Mouse (Mus musculus) stomach, embryonic 15.5 days (tissue): ENCODE data around the gene Gtf3c5. TPM values are rescaled to one million over a fixed set of nuclear protein-coding genes. Genes with fewer than 3 reads are reported as not detected.

Source experiments
- ATAC-seq: fragments of 200-750 bp; cut with Nextera tagmentation; 2 replicates; pipeline ENCODE4 v1.8.0; 2017; ENCODE audit warnings: low read depth, moderate number of reproducible peaks, moderate TSS enrichment; ENCODE audit not compliant: insufficient read depth, low FRiP score
- H3K27ac ChIP-seq: fragments of 300-500 bp; sonication (generic); 2 replicates; pipeline ENCODE4 v1.5.1; 2015; ENCODE audit warnings: mild to moderate bottlenecking, inconsistent platforms
- H3K27me3 ChIP-seq: fragments of 300-500 bp; sonication (generic); replicated peaks from 2 replicates; pipeline ENCODE4 v1.6.1; 2015; ENCODE audit warnings: inconsistent platforms
- H3K36me3 ChIP-seq: fragments of 300-500 bp; sonication (generic); 2 replicates; pipeline ENCODE4 v1.6.1; 2015; ENCODE audit warnings: inconsistent platforms
- H3K4me1 ChIP-seq: fragments of 300-500 bp; sonication (generic); 2 replicates; pipeline ENCODE4 v1.6.1; 2015; ENCODE audit warnings: inconsistent platforms
- H3K4me2 ChIP-seq: fragments of 300-500 bp; sonication (generic); 2 replicates; pipeline ENCODE4 v1.6.1; 2015; ENCODE audit warnings: mild to moderate bottlenecking, inconsistent platforms
- H3K4me3 ChIP-seq: fragments of 300-500 bp; sonication (generic); replicated peaks from 2 replicates; pipeline ENCODE4 v1.5.1; 2015; ENCODE audit warnings: inconsistent platforms
- H3K9ac ChIP-seq: fragments of 300-500 bp; sonication (generic); 2 replicates; pipeline ENCODE4 v1.6.1; 2015; ENCODE audit warnings: inconsistent platforms
- H3K9me3 ChIP-seq: fragments of 300-500 bp; sonication (generic); 2 replicates; pipeline ENCODE4 v1.6.1; 2016; ENCODE audit warnings: inconsistent platforms
- WGBS: fragments of 180-500 bp; shearing (Covaris S2); methylation state at CpG from one replicate; pipeline ENCODE4 v1.1.7; 2015; 5-methylcytosine and 5-hydroxymethylcytosine counted together
- polyA plus RNA-seq: library from polyadenylated mRNA; unstranded; fragments of >200 nt; fragmentation: Nextera tagmentation; extraction: Ambion mirVana; gene quantifications from 2 replicates; pipeline ENCODE4 v1.2.1, GENCODE M21; 2015

Gene Gtf3c5
- polyA plus RNA-seq, 1 experiment from 2014 or later, result 33.6 TPM

GRCm38 (mm10) chr2:28563303-28563702 is 20.2 kb downstream of the Gtf3c5 start, which contains the start of gene Cel:
Gene Cel, minus strand, starts transcription at chr2:28563403.
- peaks cover 15% of the 10 kb centered on the region for H3K36me3 ChIP-seq
- no peak within 1 kb of the TSS for H3K4me2 ChIP-seq
- H3K4me1 ChIP-seq, result no peaks in the 10 kb centered on the region
- H3K9me3 ChIP-seq, result no peaks in the 10 kb centered on the region
- ATAC-seq, result peak; percentile 48; the same call in 1 of the 2 replicates
- H3K27me3 ChIP-seq, result no peaks in the 10 kb centered on the region
- no peak within 1 kb of the TSS for H3K9ac ChIP-seq
- H3K27ac ChIP-seq, result no peak within 1 kb of the TSS
- 0 out of 2 replicates have a peak within 1 kb of the TSS, but pooled peaks have one; percentile 0 for H3K4me3 ChIP-seq
- WGBS, result 56% methylated on average over 6 of the region's 6 CpGs

GRCm38 (mm10) chr2:28557452-28557851 is 26.1 kb downstream of the Gtf3c5 start:
- Histone ChIP-seq H3K4me2 (no peak overlapping the region), H3K4me1 (no peaks in the 10 kb centered on the region), H3K36me3 (peaks cover 8% of the 10 kb centered on the region), H3K27ac (no peak overlapping the region), H3K27me3 (no peaks in the 10 kb centered on the region), H3K4me3 (no peak overlapping the region), H3K9ac (no peak overlapping the region), H3K9me3 (no peaks in the 10 kb centered on the region)
- no peak for ATAC-seq
- WGBS, result 80% methylated on average over 5 of the region's 5 CpGs

DNA sequence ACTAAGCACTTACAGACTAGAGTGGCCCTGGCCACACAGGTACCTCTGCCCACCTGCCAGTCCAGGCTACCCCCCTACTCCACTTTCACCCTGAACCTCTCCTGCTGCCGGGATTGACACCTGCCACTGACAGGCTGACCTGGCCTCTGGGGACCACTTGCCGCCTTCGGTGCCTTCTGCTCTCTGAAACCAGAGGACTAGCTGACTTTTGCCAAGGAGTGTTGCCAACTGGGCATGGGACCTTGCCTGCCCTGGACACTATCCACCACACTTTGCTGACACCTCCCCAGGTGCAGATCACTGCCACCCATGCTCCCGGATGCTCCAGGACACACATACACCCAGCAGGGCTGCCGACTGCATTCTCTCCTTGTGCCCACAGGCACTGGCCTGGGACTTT is 31.2 kb downstream of the Gtf3c5 start:
- Histone ChIP-seq H3K36me3 (peaks cover 41% of the 10 kb centered on the region), H3K4me1 (no peaks in the 10 kb centered on the region), H3K4me3 (no peak overlapping the region), H3K4me2 (no peak overlapping the region), H3K9me3 (no peaks in the 10 kb centered on the region), H3K27ac (no peak overlapping the region), H3K9ac (no peak overlapping the region), H3K27me3 (no peaks in the 10 kb centered on the region)
- 89% methylated on average over 5 of the region's 5 CpGs for WGBS
- ATAC-seq, result no peak

GRCm38 (mm10) chr2:28549157-28549556 is 34.4 kb downstream of the Gtf3c5 start:
- no peak for ATAC-seq

DNA sequence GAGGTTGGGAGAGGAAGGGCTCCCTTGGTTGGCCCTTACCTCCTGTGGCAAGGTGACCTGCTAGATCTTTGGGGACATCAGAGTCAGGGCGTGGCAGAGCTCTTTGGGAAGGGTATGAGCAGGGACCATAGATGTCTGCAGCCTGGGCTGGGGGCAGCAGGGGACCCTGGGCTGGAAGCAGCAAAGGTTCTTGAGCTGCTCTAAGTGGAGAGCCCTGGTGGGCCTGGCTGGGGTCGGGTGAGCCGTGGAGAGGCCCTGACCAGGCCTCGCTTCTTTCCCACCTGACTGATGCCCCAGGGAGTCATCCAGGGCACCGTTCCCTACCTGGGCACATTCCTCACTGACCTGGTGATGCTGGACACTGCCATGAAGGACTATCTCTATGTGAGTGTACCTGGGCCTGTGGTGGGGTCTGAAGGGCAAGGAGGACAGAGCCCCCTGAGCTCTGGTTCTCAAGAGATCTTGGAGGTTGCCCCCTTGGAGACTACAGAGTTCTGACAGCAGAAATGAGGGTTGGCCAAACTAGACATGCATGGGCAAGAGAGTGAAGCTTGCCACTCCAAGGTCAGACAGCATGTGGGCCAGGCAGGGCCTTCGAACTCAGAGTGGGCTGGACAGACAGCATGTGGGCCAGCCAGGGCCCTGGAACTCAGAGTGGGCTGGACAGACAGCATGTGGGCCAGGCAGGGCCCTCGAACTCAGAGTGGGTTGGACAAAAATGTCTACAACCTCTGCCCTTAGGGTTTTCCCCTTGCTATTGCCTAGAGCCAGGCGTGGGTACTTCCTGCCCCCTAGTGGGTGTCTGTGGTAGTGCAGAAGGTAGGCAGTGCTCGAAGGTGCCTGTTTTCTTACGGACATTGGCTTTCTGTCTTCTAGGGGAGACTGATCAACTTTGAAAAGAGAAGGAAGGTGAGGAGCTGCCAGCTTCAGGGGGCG is 36.0 kb downstream of the Gtf3c5 start:
- H3K9ac ChIP-seq, result no peak overlapping the region
- WGBS, result 43% methylated on average over 11 of the region's 11 CpGs
- ATAC-seq, result 0 out of 2 replicates have a peak, but pooled peaks have one; percentile 36

More at GRCm38 (mm10) chr2:28549157-28549556, 34.4 kb downstream of the Gtf3c5 start:
- H3K9me3 ChIP-seq, result no peaks in the 10 kb centered on the region
- H3K4me1 ChIP-seq, result peaks cover 5% of the 10 kb centered on the region; the same call in 1 of the 2 replicates
- H3K36me3 ChIP-seq, result peaks cover 51% of the 10 kb centered on the region
- 85% methylated on average over 13 of the region's 13 CpGs for WGBS
- no peak overlapping the region for H3K9ac ChIP-seq
- H3K27me3 ChIP-seq, result no peaks in the 10 kb centered on the region
- no peak overlapping the region for H3K4me2 ChIP-seq
- H3K4me3 ChIP-seq, result no peak overlapping the region
- no peak overlapping the region for H3K27ac ChIP-seq

GRCm38 (mm10) chr2:28546560-28546959 is 37.0 kb downstream of the Gtf3c5 start:
- Histone ChIP-seq H3K27me3 (no peaks in the 10 kb centered on the region), H3K27ac (no peak overlapping the region), H3K9ac (no peak overlapping the region), H3K4me2 (no peak overlapping the region), H3K36me3 (peaks cover 54% of the 10 kb centered on the region), H3K4me1 (peaks cover 5% of the 10 kb centered on the region; the same call in 1 of the 2 replicates), H3K4me3 (no peak overlapping the region), H3K9me3 (no peaks in the 10 kb centered on the region)
- ATAC-seq, result no peak
- 79% methylated on average over 6 of the region's 6 CpGs for WGBS

More for the DNA sequence above, 36.0 kb downstream of the Gtf3c5 start:
- H3K4me1 ChIP-seq, result peaks cover 5% of the 10 kb centered on the region; the same call in 1 of the 2 replicates
- no peak overlapping the region for H3K4me2 ChIP-seq
- no peaks in the 10 kb centered on the region for H3K27me3 ChIP-seq
- H3K9me3 ChIP-seq, result no peaks in the 10 kb centered on the region
- H3K36me3 ChIP-seq, result peaks cover 55% of the 10 kb centered on the region
- no peak overlapping the region for H3K4me3 ChIP-seq
- no peak overlapping the region for H3K27ac ChIP-seq

- no peaks in the 10 kb centered on the region for H3K9me3 ChIP-seq
- no peak overlapping the region for H3K27ac ChIP-seq
- H3K4me2 ChIP-seq, result no peak overlapping the region
- H3K4me1 ChIP-seq, result peaks cover 8% of the 10 kb centered on the region; the same call in 1 of the 2 replicates
- no peak overlapping the region for H3K9ac ChIP-seq
- H3K36me3 ChIP-seq, result peaks cover 52% of the 10 kb centered on the region
- H3K4me3 ChIP-seq, result no peak overlapping the region
- H3K27me3 ChIP-seq, result no peaks in the 10 kb centered on the region
- no peak for ATAC-seq
Observed at GRCm38 (mm10) chr2:28545976-28546375, 37.6 kb downstream of the Gtf3c5 start.

DNA sequence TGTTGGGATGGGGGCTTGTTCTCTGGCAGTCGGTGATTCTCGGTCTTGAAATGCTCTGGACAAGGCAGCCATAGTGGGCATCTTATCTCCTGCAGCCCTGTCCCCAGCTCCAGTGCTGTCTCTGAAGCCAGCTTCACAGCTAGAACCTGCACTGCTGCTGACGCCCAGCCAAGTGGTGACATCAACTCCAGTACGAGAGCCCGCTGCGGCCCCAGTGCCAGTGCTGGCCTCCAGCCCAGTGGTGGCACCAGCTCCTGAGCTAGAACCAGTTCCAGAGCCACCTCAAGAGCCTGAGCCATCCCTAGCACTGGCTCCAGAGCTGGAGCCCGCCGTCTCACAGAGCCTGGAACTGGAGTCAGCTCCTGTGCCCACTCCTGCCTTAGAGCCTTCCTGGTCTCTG is 39.7 kb downstream of the Gtf3c5 start:
- H3K27ac ChIP-seq, result no peak overlapping the region
- H3K4me2 ChIP-seq, result no peak overlapping the region
- no peaks in the 10 kb centered on the region for H3K9me3 ChIP-seq
- H3K36me3 ChIP-seq, result peaks cover 33% of the 10 kb centered on the region
- H3K9ac ChIP-seq, result no peak overlapping the region
- no peak overlapping the region for H3K4me3 ChIP-seq
- WGBS, result 93% methylated on average over 8 of the region's 8 CpGs
- H3K4me1 ChIP-seq, result peaks cover 21% of the 10 kb centered on the region
- ATAC-seq, result no peak
- H3K27me3 ChIP-seq, result no peaks in the 10 kb centered on the region

- Histone ChIP-seq H3K27ac (no peak overlapping the region), H3K27me3 (no peaks in the 10 kb centered on the region), H3K4me2 (no peak overlapping the region), H3K4me1 (peaks cover 48% of the 10 kb centered on the region), H3K4me3 (no peak overlapping the region), H3K9ac (no peak overlapping the region), H3K36me3 (peaks cover 25% of the 10 kb centered on the region), H3K9me3 (no peaks in the 10 kb centered on the region)
- ATAC-seq, result no peak
- 75% methylated on average over 8 of the region's 8 CpGs for WGBS
Observed at GRCm38 (mm10) chr2:28540587-28541227, 42.8 kb downstream of the Gtf3c5 start.

- no peak for ATAC-seq
- no peak overlapping the region for H3K9ac ChIP-seq
Observed at GRCm38 (mm10) chr2:28539949-28540348, 43.6 kb downstream of the Gtf3c5 start.

DNA sequence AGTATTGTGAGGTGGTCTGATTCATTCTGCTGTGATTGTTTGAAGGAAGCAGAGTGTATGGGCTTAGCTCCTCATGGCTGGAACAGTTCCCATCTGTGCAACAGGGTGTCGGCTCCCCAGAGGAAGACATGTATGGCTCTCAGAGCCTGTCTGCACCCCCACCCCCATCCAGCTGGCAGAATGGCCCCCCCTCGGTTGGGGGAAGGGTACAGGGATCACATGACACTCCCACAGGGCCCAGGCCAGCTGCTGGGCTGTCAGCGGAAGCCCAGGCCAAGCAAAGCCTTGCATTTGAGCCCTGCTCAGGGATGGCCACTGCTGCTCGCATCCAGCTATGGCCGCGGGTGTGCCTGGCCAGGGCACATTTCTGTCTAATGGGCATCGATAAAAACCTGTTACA is 44.3 kb downstream of the Gtf3c5 start:
- Histone ChIP-seq H3K9me3 (no peaks in the 10 kb centered on the region), H3K36me3 (peaks cover 13% of the 10 kb centered on the region), H3K4me2 (peak overlapping the region; percentile 17), H3K9ac (no peak overlapping the region), H3K4me3 (no peak overlapping the region), H3K27me3 (no peaks in the 10 kb centered on the region), H3K27ac (peak overlapping the region; percentile 67), H3K4me1 (peaks cover 63% of the 10 kb centered on the region)
- ATAC-seq, result 0 out of 2 replicates have a peak, but pooled peaks have one; percentile 23
- 42% methylated on average over 7 of the region's 7 CpGs for WGBS

More at GRCm38 (mm10) chr2:28539949-28540348, 43.6 kb downstream of the Gtf3c5 start:
- Histone ChIP-seq H3K27me3 (no peaks in the 10 kb centered on the region), H3K4me2 (no peak overlapping the region), H3K27ac (peak overlapping the region; percentile 67), H3K9me3 (no peaks in the 10 kb centered on the region), H3K4me1 (peaks cover 55% of the 10 kb centered on the region), H3K36me3 (peaks cover 18% of the 10 kb centered on the region), H3K4me3 (no peak overlapping the region)
- 73% methylated on average over 2 of the region's 2 CpGs for WGBS

DNA sequence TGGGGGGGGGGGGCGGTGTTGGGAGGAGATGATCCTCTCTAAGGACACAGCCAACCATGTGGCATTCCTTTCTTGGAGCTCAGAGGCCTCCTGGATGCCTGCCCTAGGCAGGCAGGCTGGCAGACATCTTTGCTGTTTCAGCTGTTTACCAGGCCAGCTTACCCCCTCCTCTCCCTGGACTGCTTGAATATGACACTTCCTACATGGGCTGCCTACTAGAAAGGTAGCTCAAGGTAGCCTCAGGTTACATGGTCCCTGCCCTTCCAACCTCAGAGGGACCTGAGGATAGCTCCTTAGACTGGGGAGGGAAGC is 44.8 kb downstream of the Gtf3c5 start:
- no peak overlapping the region for H3K4me2 ChIP-seq
- WGBS, result 50% methylated on average over 1 of the region's 1 CpGs
- peaks cover 9% of the 10 kb centered on the region for H3K36me3 ChIP-seq
- no peaks in the 10 kb centered on the region for H3K27me3 ChIP-seq
- no peaks in the 10 kb centered on the region for H3K9me3 ChIP-seq
- H3K9ac ChIP-seq, result no peak overlapping the region
- H3K27ac ChIP-seq, result peak overlapping the region; percentile 67
- H3K4me3 ChIP-seq, result no peak overlapping the region
- peaks cover 67% of the 10 kb centered on the region for H3K4me1 ChIP-seq
- no peak for ATAC-seq
